Mouse (Mus musculus) skeletal muscle tissue, adult 2 months (tissue): ENCODE data around the gene Man2a2.
"Not testable (repeated sequence)": the region's sequence is repeated elsewhere in the genome, so short reads cannot be mapped to it uniquely, and the experiment has no call there.

Source experiments
- DNase-seq: peaks from one replicate; pipeline ENCODE4 v3.0.0-alpha.2; 2012; ENCODE audit warnings: low read depth, low spot score

Gene Man2a2

DNA sequence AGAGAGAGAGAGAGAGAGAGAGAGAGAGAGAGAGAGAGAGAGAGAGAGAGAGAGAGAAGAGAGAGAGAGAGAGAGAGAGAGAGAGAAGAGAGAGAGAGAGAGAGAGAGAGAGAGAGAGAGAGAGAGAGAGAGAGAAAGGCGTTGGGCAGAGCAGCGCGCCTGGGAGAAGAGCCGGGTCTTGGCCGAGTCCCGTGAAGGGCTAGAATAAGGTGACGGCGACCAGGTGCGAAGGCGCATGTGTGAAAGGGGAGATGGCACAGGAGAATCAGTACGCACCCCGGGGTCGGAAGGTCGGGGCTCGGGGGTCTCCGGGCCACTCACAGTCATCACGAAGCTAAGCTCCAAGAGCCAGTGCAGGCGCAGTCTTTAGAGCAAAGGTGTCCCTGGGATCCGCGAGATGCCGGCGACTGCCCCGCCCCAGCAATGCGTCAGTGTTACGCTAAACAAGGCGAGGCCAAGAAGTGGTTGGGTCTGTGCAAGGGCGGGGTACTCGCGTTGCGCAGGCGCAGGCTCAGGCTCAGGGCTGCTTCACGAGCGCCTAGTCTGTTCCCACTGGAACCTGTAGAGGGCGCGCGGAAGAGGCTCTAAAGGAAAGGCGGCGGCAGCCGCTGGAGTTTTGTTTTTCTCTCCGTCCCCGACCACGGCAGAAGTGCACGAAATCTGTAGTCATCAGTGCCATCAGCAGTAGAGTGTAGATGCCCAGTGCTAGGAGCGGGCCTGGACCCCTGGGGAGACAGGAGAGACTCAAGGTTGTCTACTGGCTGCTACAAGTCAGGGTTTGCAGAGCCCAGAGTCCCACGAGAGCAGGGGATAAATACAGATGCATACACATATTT, 31.2 kb downstream of the Man2a2 start:
- DNase-seq = peak; percentile 98

DNA sequence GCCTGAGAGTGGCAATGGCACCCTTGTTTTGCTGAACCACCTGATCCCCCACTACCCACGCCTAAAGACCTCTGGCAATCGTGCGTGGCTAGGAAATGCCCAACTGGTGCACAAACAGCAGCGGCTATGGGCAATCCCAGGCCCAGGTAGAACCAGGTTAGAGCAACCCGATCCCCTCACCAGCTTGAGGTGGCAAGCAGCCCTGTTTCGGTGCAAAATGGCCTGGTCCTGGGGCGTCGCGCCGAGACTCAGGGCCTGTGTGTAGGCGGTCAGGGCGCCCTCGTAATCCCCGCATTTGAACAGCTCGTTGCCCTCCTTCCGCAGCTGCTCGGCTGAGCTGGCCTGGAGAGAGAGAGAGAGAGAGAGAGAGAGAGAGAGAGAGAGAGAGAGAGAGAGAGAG, 31.8 kb downstream of the Man2a2 start:
- no peak for DNase-seq

DNA sequence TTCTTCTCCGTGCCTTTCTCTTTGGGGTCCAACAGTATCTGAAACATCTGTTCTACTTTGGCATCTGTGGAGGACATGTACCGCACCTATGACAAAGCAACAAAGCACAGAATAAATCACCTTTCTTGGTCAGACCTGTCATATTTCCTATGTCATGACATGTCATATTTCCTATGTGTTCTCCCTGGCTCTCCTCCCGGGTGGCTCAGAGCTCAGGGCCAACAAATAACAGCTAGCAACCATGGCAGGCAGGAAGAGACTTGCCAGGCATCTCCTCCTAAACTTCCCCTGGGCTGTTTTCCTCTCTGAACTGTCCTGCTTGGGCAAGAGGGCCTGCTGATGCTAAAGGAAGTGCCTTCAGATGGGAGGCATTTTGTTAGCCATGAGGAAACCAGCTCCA, 34.2 kb downstream of the Man2a2 start:
- no peak for DNase-seq

DNA sequence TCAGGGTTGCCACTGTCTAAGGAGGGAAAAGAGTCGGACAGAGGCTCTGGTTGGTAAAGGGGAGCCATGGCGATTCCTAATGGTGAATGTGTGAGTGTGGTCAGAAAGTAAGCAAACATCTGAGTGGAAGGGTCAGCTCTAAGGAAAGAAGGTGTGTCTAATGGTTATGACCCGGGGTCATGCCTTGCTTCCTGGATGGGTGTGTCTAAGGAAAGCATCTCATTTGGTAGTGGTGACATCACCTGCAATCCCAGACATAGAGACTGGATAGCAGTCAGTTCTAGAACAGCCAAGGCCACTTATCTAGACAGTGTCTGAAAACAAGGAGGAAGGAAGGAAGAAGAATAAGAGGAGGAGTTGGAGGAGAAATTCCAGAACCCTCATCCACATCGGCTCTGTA, 36.3 kb downstream of the Man2a2 start:
- no peak for DNase-seq

DNA sequence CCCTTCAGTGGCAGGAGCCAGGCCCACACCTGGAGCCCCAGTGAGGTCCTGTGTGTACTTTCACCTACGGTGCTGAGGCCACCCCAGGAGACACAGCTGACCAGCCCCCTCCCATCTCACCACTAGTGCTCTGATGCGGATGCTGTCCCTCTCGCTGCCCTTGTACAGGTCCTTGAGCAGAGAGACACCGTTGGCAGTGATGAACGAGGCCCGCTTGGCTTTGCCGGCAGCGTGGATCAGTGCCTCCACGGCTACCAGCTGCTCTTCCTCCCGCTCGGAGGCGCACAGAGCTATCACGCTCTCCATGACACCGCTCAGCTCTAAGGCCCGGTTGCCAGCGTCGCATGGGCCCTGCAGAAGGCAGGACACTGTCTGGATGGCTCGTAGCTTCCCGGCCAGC, 39.7 kb downstream of the Man2a2 start:
- DNase-seq = no peak

DNA sequence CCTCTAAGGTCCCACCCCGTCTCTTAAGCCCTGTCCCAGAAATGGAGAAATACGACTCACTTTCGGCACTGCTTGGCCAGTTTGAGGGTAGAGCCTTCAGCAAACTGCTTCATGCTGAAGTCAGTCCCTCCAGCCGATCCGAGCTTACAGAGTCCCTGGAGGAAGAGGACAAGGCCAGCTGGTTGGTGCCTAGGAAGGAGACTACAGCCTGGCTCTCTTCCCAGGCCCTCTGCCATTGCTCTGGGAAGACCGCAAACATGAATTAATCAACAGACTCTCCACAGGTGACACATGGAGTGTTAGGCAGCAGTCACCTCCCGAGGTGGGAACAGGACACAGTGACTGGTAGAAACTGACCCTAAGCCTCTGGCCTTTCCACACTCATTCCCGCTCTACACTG, 40.9 kb downstream of the Man2a2 start:
- no peak for DNase-seq

DNA sequence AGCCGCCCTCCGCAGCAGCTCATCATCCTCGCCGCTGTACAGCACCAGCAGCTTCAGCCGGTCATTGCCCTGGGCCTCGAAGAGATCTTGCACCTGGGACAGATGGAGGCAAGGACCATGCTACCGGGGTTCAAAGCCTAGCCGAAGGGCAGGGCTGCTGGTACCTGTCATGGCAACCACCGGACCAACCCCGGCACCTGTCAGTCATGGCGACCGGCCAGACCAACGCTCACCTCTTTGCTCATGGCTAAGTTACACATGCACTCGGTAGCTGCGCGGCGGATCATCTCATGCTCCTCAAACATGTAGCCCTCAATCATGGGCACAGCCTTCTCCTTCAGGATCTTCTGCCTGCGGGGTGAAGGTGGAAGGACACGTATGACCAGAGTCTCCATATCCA, 45.1 kb downstream of the Man2a2 start:
- DNase-seq = no peak

DNA sequence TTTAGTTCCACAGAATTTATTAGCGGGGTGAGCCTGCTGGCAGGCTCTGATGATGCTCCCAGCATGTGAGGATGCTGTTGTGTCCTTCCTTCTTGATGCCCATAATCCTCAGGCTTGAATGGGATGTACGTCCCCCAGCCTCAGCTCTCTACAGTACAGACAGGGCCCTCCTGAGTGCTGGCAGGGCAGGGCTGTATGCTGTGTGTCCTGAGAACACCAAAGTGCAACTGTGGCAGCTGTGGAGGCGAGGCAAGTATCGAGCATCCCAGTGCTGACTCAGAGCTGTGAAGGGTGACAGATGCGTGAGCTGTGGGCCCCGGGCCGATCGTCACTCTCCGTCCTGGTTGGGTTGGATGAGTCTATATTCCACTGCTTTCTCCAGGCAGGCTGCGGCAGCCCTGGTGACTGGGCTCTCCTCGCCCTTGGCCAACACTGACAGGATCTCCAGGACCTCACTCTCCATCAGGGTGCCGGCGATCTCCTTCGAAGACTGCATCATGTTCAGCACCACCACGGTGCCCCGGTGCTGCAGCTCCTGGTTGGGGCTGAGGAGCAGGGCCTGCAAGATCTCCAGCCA, 45.8 kb downstream of the Man2a2 start:
- DNase-seq = no peak

DNA sequence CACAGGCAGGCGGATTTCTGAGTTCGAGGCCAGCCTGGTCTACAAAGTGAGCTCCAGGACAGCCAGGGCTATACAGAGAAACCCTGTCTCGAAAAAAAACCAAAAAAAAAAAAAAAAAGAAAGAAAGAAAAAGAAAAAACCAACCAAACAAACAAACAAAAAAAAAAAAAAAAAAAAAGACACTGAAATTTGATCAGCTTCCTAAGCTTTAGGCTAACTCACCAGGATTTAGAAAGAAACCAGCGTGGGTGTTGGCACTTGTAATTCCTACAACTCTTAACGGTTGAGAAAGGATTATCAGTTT, 46.4 kb downstream of the Man2a2 start:
- DNase-seq = not testable (repeated sequence)

DNA sequence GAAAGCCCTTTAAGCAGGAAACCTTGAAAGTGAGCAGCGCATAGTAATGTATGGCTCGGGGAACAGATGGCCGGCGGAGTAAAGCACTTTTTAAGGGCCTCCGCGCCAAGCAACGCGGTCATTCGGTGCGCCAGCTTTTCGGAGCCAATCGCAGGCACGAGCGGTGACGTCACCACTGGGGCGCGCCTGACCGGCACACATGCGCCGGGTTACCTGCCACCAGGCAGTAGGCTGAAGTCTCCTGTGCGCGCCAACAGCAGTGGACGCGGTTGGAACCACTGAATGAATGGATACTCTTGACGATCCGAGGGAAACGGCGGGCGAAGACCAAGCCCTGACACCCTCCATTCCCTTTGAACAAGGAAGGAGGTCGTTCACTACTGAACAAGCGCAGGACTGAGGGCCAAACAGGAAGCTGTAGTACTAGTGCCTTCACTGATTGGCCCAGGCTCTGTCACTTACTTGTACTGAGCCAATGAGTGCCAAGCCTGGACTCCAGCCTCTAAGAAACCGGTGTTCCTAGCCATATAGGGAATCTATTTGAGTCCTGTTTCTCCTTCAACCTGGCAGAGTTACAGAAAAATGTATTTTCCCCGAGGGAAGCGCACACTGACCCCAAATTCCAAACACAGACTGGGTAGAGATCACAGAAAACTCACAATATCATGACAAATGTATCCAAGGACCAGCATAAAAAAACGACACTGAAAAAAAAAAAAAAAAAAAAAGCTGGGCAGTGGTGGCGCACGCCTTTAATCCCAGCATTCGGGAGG, 46.9 kb downstream of the Man2a2 start, which contains the start of gene Rccd1:
Rccd1 (minus strand) TSS at position 412 of the 773 bp plus-strand sequence.
- peak; percentile 97 for DNase-seq

DNA sequence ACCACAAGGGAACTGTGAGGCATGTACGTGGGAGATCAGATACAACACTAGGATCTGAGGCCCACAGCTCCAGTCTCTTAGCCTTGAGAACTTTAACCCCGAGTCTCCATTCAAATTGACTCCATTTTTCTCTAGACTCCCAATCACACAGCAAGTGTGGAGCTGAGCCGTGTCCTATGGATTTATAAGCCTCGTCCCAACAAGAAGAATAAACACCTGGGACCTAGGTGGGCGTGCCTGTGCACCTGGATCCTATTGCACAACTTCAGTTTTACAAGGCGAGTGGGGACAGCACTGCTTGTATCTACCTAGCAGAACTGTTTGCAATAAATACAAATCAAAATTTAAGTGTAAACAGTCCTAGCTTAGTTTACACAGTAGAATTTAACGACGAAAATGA, 47.8 kb downstream of the Man2a2 start:
- DNase-seq = no peak

DNA sequence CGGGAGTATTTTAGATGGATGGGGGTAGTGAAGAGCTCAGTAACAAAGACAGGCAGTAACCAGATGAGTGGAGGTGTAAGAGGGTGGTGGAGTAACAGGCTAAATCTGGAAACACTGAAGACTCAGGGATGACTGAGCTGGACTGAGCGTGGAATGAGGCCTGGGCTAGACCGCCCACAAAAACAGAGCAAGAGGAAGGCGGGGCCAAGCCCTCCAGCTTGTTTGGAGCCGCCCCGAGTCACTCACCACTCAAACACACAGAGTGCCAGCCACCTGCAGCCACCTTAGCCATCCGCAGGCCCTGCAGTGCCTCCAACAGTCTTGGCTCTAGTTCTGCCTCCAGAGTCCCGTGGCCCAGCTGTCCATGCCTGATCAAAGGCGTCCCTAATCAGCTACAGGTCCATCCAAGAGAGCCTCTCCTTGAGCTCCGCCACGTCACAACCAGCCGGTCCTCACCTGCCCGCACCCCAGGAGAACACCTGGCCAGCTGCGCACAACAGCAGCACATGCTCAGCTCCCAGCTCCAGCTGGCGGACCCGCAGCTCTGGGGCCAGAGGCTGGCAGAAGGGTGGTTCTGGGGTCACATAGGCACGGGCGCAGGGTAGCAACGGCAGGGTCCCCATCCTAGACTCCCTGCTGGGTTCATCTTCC, 51.2 kb downstream of the Man2a2 start:
- DNase-seq = no peak

DNA sequence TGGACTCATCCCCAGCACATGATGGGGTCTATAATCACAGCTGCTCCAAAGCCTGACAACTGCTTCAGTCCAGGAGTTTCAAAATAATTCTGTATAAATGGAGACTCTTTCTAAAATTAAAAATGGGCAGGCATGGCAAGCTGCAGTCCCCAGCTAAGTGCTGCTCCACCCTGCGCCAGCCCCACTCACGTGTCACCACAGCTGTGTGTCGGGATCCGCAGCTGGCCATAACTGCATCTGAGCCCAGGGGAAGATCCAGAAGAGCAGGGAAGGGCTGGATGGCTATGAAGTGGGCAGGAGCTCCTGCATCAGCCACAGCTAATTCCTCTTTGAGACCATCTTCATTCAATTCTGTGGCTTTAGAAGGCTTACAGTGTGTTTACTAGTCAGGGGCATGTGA, 52.5 kb downstream of the Man2a2 start:
- no peak for DNase-seq

DNA sequence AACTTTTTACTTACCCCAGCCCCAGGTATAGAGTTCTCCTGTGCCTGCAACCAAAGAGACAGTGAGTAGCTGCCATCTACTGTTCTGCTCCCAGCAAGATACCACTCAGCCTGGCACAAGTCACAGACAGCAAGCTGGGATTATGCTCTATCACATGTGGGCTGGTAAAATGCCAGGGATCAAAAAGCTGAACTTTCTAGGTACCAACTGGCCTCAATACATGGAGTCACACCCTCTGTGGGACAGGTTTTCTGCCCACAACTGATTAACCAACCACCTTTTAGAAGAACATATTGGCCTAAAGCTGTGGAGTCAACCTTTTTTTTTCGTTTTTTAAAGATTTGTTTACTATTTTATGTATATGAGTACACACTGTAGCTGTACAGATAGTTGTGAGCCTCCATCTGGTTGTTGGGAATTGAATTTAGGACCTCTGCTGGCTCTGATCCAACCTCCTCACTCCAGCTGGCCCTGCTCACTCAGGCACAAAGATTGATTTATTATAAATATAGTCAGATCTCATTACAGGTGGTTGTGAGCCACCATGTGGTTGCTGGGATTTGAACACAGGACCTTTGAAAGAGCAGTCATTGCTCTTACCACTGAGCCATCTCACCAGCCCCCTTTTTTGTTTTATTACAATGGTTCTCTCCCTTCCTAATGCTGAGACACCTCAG, 53.6 kb downstream of the Man2a2 start:
- no peak for DNase-seq

DNA sequence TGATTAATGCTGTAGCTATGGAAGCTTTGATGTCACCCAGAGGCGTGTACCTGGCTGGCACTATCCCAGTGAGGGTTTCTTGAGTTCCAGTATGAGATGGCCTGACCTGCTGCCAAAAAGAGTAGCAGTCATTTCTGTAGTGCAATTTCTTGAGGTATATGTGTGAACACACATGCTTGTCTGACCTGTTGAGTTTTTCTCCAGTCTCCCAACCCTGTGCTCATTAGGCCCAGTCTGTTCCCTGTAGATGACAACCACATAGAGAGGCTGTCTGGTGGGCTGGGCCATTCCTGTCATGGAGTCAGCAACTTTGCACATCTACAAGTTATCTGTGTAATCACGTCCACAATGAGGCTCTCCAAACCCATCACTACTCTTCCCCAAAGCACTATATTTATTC, 55.4 kb downstream of the Man2a2 start:
- no peak for DNase-seq

DNA sequence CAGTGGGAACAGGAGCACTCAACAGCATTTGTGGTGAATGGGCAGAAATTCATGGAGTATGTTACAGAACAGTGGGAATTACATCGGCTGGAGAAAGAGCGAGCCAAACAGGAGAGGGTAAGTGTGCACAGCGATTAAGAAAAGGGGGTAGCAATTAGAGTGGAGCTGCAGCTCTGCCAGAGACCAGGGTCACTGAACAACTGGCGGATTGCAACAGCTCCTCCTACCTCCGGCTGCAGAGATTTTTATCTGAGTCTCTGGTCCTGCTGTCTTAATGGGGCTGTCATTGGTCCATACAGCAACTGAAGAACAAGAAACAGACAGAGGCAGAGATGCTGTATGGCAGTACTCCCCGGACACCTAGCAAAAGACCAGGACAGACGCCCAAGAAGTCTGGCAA, 60.4 kb downstream of the Man2a2 start:
- no peak for DNase-seq

DNA sequence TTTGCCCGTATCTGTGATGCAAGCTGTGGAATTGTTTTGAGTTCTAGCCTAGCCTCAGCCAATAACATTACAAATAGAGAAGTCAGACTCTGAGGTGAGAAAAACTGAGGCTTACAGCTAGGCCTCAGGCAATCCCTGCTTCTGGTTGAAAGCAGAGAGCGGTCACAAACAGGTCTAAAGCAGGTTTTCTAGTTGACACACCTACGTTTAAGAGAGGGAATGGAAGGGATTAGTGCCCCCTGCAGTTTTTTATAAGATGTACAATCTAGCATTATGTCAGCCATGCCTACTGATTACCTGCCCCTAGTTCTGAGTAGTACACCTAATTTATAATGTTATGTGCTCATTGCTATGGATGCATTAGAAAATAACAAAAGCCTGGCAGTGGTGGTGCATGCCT, 63.4 kb downstream of the Man2a2 start:
- DNase-seq = no peak

DNA sequence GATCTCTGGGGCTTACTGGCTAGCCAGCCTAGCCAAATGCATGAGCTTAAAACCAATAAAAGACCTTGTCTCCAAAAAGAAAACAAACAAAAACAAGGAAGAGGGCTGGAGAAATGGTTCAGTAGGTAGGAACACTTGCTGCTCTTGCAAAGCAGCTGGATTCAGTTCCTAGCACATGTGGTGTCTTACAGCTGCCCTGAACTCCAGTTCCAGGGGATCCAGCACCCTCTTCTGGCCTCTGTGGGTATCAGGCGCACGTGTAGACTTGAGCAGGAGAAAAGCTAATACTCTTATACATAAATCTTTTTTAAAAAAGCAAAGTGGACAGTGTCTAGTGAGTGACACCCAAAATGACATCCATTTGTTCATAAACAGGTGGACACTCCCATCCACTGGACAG, 69.7 kb downstream of the Man2a2 start:
- DNase-seq = no peak

DNA sequence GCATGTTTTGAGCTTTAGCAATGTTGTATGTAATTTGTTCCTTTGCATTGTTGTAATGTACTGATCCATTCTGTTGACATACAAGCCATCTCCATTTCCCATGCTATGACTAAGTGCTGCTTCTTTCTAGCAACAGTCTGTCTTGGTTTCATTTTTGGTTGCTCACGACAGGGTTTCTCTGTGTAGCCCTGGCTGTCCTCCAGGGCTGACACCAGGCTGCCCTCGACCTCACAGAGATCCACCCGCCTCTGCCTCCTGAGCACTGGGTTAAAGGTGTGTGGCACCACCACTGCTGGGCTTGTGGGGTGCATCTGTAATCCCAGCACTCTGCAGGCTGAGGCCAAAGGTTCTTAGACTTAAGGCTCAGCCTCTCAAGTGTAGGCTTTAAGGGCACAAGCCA, 71.6 kb downstream of the Man2a2 start:
- no peak for DNase-seq
